In the genomic region with DNA sequence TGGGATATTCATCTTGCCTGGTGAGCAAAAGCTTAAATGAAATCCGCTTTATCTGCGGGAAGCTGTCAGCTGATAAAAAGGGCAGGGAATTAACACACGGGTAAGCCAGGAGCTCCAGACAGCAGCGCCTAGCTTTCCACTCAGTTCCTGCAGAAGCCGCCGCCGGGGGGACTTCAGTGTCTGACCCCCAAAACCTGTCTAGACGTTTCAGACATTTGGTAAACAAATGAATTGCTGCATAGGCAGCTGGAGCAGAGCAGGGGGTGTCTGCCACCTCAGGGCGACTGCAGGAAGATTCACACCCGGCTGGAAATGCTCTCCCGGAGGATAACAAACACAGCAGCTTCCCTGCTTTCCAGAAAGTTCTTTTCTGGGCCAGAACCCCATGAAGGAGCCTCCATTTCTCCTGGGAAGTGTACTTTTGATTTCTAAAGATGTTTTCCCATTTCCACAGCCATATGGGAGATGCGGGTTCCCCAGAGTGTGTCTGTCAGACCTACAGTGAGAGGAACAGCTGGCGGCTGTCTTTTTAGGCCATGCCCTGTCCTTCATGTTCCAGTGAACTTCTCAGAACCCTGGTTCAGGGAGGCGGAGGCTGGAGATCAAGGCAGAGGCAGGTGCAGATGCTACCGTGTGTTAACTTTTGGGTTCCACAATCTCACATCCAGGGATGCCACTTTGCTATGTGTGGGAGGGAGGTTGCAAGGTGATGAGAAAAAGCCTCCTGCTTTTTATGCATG, we compare ENCODE assay signal across 9 mouse cellular contexts. TPM values are rescaled to one million over a fixed set of nuclear protein-coding genes. Genes with fewer than 3 reads are reported as not detected.
DNase-seq lines count a peak whose midpoint lies in the region; ATAC-seq and TF ChIP-seq lines count a peak whose summit lies in the region.
"Had no signal": no experiment of that assay in that cellular context is flagged by ENCODE, and none has a peak within 500 bp of the region (broad histone marks: within the 10 kb centered on the region; RNA-seq: fewer than 3 reads in every experiment).

No protein-coding gene starts in this region.

- DNase-seq in kidney, adult 2 months: peak; percentile 63
- DNase-seq in kidney, adult 11 months: no peak
- DNase-seq in cerebellum, postnatal 14 days: no peak
- no peak for DNase-seq in layer of hippocampus, postnatal 10 days (ENCODE audit: low spot score in 2 of 2)
- DNase-seq in layer of hippocampus, postnatal 25 days (ENCODE audit: extremely low spot score in 1 of 2, low spot score in 1 of 2): no peak

- no peaks in the 10 kb centered on the region for H3K36me3 ChIP-seq in kidney, adult 2 months (ENCODE audit: control insufficient read depth, insufficient read depth, low read length)
- no peaks in the 10 kb centered on the region for H3K36me3 ChIP-seq in embryonic facial prominence, embryonic 12.5 days
- H3K36me3 ChIP-seq in hindbrain, embryonic 13.5 days: no peaks in the 10 kb centered on the region
- H3K36me3 ChIP-seq in midbrain, embryonic 12.5 days: no peaks in the 10 kb centered on the region
- H3K36me3 ChIP-seq: G1E had no signal

- H3K9me3 ChIP-seq in embryonic facial prominence, embryonic 12.5 days: no peaks in the 10 kb centered on the region
- H3K9me3 ChIP-seq in hindbrain, embryonic 13.5 days: no peaks in the 10 kb centered on the region
- H3K9me3 ChIP-seq in midbrain, embryonic 12.5 days: no peaks in the 10 kb centered on the region

- no peak overlapping the region for H3K4me3 ChIP-seq in kidney, adult 2 months (ENCODE audit: insufficient read depth, low read depth, low read length)
- no peak overlapping the region for H3K4me3 ChIP-seq in embryonic facial prominence, embryonic 12.5 days
- H3K4me3 ChIP-seq in hindbrain, embryonic 13.5 days: no peak overlapping the region
- no peak overlapping the region for H3K4me3 ChIP-seq in midbrain, embryonic 12.5 days

- H3K4me2 ChIP-seq in embryonic facial prominence, embryonic 12.5 days (replicated peaks): no peak overlapping the region
- no peak overlapping the region for H3K4me2 ChIP-seq in hindbrain, embryonic 13.5 days
- H3K4me2 ChIP-seq in midbrain, embryonic 12.5 days (replicated peaks): 0 out of 2 replicates have a peak overlapping the region, but pooled peaks have one; percentile 9

- no peak for ATAC-seq in embryonic facial prominence, embryonic 12.5 days (ENCODE audit: insufficient number of reproducible peaks, insufficient read depth, low FRiP score, low TSS enrichment)
- ATAC-seq in hindbrain, embryonic 13.5 days (ENCODE audit: low FRiP score): no peak
- no peak for ATAC-seq in midbrain, embryonic 12.5 days (ENCODE audit: low FRiP score, low read depth)

- WGBS in kidney, adult 2 months: 48% methylated on average over 15 of the region's 15 CpGs
- WGBS in embryonic facial prominence, embryonic 12.5 days: 14% methylated on average over 15 of the region's 15 CpGs
- 17% methylated on average over 15 of the region's 15 CpGs for WGBS in hindbrain, embryonic 13.5 days
- 10% methylated on average over 15 of the region's 15 CpGs for whole genome bisulfite sequencing in midbrain, embryonic 12.5 days

- no peak for TF ChIP-seq CTCF in kidney, adult 2 months (conservative IDR thresholded peaks at IDR 0.05; ENCODE audit: insufficient read depth, insufficient read length, low read depth, low read length)

- peaks cover 8% of the 10 kb centered on the region for H3K4me1 ChIP-seq in kidney, adult 2 months (ENCODE audit: control insufficient read depth, insufficient read depth, low read length)
- H3K4me1 ChIP-seq in embryonic facial prominence, embryonic 12.5 days: peaks cover 46% of the 10 kb centered on the region
- peaks cover 47% of the 10 kb centered on the region for H3K4me1 ChIP-seq in hindbrain, embryonic 13.5 days (replicated peaks)
- peaks cover 44% of the 10 kb centered on the region for H3K4me1 ChIP-seq in midbrain, embryonic 12.5 days

- no peak overlapping the region; the same call in 1 of the 2 replicates for H3K9ac ChIP-seq in embryonic facial prominence, embryonic 12.5 days
- peak overlapping the region; percentile 19; the same call in 1 of the 2 replicates for H3K9ac ChIP-seq in hindbrain, embryonic 13.5 days
- 0 out of 2 replicates have a peak overlapping the region, but pooled peaks have one; percentile 0 for H3K9ac ChIP-seq in midbrain, embryonic 12.5 days (replicated peaks)

- H3K27me3 ChIP-seq in kidney, adult 2 months (replicated peaks; ENCODE audit: control insufficient read depth, insufficient read depth, low read length): no peaks in the 10 kb centered on the region
- 0 out of 2 replicates have a peak, but pooled peaks cover 6% of the 10 kb centered on the region for H3K27me3 ChIP-seq in embryonic facial prominence, embryonic 12.5 days
- peaks cover 23% of the 10 kb centered on the region; the same call in 1 of the 2 replicates for H3K27me3 ChIP-seq in hindbrain, embryonic 13.5 days
- peaks cover 47% of the 10 kb centered on the region for H3K27me3 ChIP-seq in midbrain, embryonic 12.5 days

- H3K27ac ChIP-seq in kidney, adult 2 months (ENCODE audit: insufficient read depth, low read depth, low read length): no peak overlapping the region
- peak overlapping the region; percentile 83 for H3K27ac ChIP-seq in embryonic facial prominence, embryonic 12.5 days
- H3K27ac ChIP-seq in hindbrain, embryonic 13.5 days: peak overlapping the region; percentile 72
- peak overlapping the region; percentile 43; the same call in 1 of the 2 replicates for H3K27ac ChIP-seq in midbrain, embryonic 12.5 days (replicated peaks)

- TF ChIP-seq POLR2A in kidney, adult 2 months (IDR thresholded peaks at IDR 0.05; ENCODE audit: low read depth, low read length): no peak

RNA-seq across cellular contexts. Expression of a gene that starts 58.7 kb away (rescaled TPM):
- polyA plus RNA-seq in kidney, adult 2 months (2012; rRNA removed): 35.6 and 44.7 TPM in 2 replicates
- polyA plus RNA-seq in embryonic facial prominence, embryonic 12.5 days (2016; fragmentation: Nextera tagmentation; extraction: Ambion mirVana): 5.8 and 6.7 TPM in 2 replicates
- polyA plus RNA-seq in hindbrain, embryonic 13.5 days (2015; fragmentation: Nextera tagmentation; extraction: Ambion mirVana): 4.7 and 5.2 TPM in 2 replicates
- 4.6 and 4.8 TPM in 2 replicates for polyA plus RNA-seq in midbrain, embryonic 12.5 days (2016; fragmentation: Nextera tagmentation; extraction: Ambion mirVana)
- total RNA-seq in layer of hippocampus, postnatal 10 days (2021): 10 to 100 TPM; 30.4 to 31.6 TPM
- 10 to 100 TPM; 26.2 TPM for total RNA-seq in layer of hippocampus, postnatal 25 days (2021)
- polyA plus RNA-seq: G1E had no signal
